Mouse (Mus musculus) megakaryocyte, embryonic 14.5 days (primary cell): ENCODE data around the gene Golga2.

Source experiments
- FLI1 ChIP-seq: IDR thresholded peaks from 2 replicates; pipeline ENCODE4 v1.6.1; 2012; ENCODE audit warnings: low read length, inconsistent platforms, mixed read lengths
- GATA1 ChIP-seq: IDR thresholded peaks from 3 replicates; pipeline ENCODE4 v1.6.1; 2012; ENCODE audit warnings: mixed read lengths, low read length, inconsistent platforms, borderline replicate concordance

DNA sequence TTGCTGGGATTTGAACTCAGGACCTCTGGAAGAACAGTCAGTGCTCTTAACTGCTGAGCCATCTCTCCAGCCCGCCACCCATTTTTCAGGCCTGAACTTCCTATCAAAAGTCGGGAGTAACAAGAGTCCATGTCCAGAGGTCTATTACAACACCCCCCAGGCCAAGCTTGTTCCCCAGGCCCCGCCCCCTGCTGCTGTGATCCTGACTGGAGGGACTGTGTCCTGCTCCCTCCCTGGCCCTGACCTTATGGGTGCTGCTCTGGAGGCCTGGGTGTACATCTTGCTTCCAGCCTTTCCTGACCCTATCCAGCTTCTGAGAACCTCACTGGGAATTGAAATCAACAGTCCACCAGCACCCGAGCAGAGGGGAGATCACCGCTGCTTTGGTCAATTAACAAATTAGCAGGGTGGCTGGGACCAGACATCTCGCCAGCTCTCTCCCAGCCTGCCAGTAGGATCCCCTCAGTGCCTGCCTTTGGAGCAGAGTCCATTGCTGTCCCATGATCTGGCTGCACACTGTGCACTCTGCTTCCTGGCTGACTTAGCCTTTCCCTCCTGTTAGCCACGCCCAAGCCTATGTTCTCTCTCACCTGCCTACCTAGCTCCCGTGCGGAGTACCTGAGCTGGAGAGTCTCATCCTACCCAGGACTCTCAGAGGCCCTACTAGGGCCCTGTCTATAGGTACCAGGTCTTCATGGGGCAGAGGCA is 34.6 kb downstream of the Golga2 start:
- no peak for TF ChIP-seq GATA1
- no peak for TF ChIP-seq FLI1
